Mouse (Mus musculus) heart, adult 2 months (tissue): Measurements from ENCODE around the gene Erc2. TPM values are rescaled to one million over a fixed set of nuclear protein-coding genes. Genes with fewer than 3 reads are reported as not detected.

Source experiments
- DNase-seq, 2 experiments: peaks; one replicate each; pipeline ENCODE4 v3.0.0; 2021
- H3K27ac ChIP-seq: fragments of 200-600 bp; 2 replicates; pipeline ENCODE4 v1.8.1; 2022
- H3K27me3 ChIP-seq: fragments of 200-500 bp; 2 replicates; pipeline ENCODE4 v1.6.1; 2012; ENCODE audit warnings: mild to moderate bottlenecking, low read length, inconsistent platforms, mixed read lengths; ENCODE audit not compliant: control insufficient read depth, insufficient read depth
- H3K36me3 ChIP-seq: fragments of 200-500 bp; 2 replicates; pipeline ENCODE4 v1.6.1; 2012; ENCODE audit warnings: low read length, inconsistent platforms; ENCODE audit not compliant: control insufficient read depth, insufficient read depth
- H3K4me1 ChIP-seq: fragments of 200-500 bp; 2 replicates; pipeline ENCODE4 v1.6.1; 2011; ENCODE audit warnings: low read length; ENCODE audit not compliant: control insufficient read depth, insufficient read depth
- H3K4me3 ChIP-seq: fragments of 200-600 bp; 2 replicates; pipeline ENCODE4 v1.8.1; 2022
- H3K79me2 ChIP-seq: fragments of 200-500 bp; replicated peaks from 2 replicates; pipeline ENCODE4 v1.6.1; 2012; ENCODE audit warnings: mild to moderate bottlenecking, inconsistent platforms, low read length, moderate library complexity, mixed read lengths; ENCODE audit not compliant: control insufficient read depth, insufficient read depth
- H3K9ac ChIP-seq: fragments of 200-500 bp; 2 replicates; pipeline ENCODE4 v1.6.1; 2012; ENCODE audit warnings: low read depth, mild to moderate bottlenecking, control low read depth, inconsistent platforms, low read length, mixed read lengths
- CTCF ChIP-seq: fragments of 200-600 bp; IDR thresholded peaks from 2 replicates; pipeline ENCODE4 v1.8.1; 2022; ENCODE audit warnings: antibody characterized with exemption, mild to moderate bottlenecking, moderate library complexity
- EP300 ChIP-seq: fragments of 200-500 bp; IDR thresholded peaks from 2 replicates; pipeline ENCODE4 v1.6.1; 2011; ENCODE audit warnings: low read depth, low read length, control low read depth; ENCODE audit not compliant: insufficient read depth
- POLR2A ChIP-seq: fragments of 200-500 bp; IDR thresholded peaks from 2 replicates; pipeline ENCODE4 v1.6.1; 2011; ENCODE audit warnings: mild to moderate bottlenecking, low read depth, low read length, control low read depth; ENCODE audit not compliant: insufficient read depth
- WGBS: fragments of 180-500 bp; shearing (Covaris S2); methylation state at CpG from one replicate; pipeline ENCODE4 v1.1.7; 2018; 5-methylcytosine and 5-hydroxymethylcytosine counted together
- intact Hi-C: fragments of 180-260 bp; cut with DNase I; formaldehyde crosslinking; loops from one replicate; pipeline ENCODE4 v1.15.1; 2025
- polyA plus RNA-seq: library from polyadenylated mRNA; depleted of rRNA; stranded (reverse); fragments of >200 nt; gene quantifications from 2 replicates; pipeline ENCODE4 v1.2.3, GENCODE M21; 2012
- total RNA-seq, 2 experiments: library from RNA; stranded (reverse); gene quantifications; 2 replicates each; pipeline ENCODE4 v1.2.3; 2021

Erc2 gene
- total and polyA plus RNA-seq, 3 experiments: 0.49 to 0.68 (median 0.64) TPM

DNA sequence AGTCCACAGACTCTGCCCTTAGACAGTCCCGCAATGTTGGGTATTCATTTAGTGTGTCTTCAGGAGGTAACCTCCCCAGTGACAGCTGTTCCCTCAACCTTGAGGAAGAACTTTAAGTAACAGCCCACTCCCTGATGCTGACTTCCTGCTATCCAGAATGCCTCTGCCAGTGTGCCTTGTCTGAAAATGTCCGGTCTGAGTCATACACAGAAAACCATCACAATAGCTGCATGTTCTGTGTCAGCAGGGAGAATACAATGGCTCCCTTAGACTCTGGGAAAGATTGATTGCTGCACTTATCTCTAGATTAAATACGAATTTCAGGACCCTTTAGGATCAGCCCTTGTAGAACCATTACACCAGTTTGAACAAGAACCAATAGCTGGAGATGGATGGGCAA, 620.5 kb downstream of the Erc2 start:
- intact Hi-C loops: no loop called here
- H3K79me2 ChIP-seq: no peaks in the 10 kb centered on the region
- WGBS: 40% methylated on average over 3 of the region's 3 CpGs
- no peak overlapping the region for H3K4me3 ChIP-seq
- H3K27ac ChIP-seq: no peak overlapping the region
- H3K4me1 ChIP-seq: no peaks in the 10 kb centered on the region
- TF ChIP-seq CTCF: no peak
- TF ChIP-seq POLR2A: no peak
- no peak for TF ChIP-seq EP300
- no peaks in the 10 kb centered on the region for H3K27me3 ChIP-seq
- H3K36me3 ChIP-seq: no peaks in the 10 kb centered on the region
- no peak for DNase-seq
- no peak overlapping the region for H3K9ac ChIP-seq

- Histone ChIP-seq H3K4me3 (no peak overlapping the region), H3K27ac (no peak overlapping the region), H3K9ac (no peak overlapping the region), H3K4me1 (no peaks in the 10 kb centered on the region), H3K79me2 (no peaks in the 10 kb centered on the region), H3K36me3 (no peaks in the 10 kb centered on the region), H3K27me3 (no peaks in the 10 kb centered on the region)
- intact Hi-C loops: no loop called here
- 74% methylated on average over 4 of the region's 4 CpGs for WGBS
- no peak for DNase-seq
- TF ChIP-seq CTCF (no peak), EP300 (no peak), POLR2A (no peak)
These were observed 621.2 kb downstream of the Erc2 start for GRCm38 (mm10) chr14:28243474-28243873.

DNA sequence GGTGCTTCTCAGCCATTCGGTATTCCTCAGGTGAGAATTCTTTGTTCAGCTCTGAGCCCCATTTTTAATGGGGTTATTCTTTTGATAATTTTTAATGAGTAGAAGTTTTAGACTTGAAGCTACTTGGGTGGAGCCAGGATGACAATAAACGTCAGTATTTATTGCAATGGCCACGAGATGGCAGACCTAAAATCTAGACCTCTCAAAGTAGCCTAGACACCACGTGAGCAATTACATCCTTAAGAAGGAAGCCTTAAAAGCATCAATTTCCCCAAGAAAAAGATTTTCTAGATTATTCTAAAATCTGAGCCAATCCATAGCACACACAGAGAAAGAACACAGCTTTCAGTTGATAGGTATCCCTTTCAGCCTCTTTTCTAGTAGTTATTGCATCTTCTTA, 640.5 kb downstream of the Erc2 start:
- intact Hi-C loops: loop anchor here (2.0 kb wide), 1 partner anchor 244 kb away; no protein-coding TSS in a partner anchor
- H3K4me1 ChIP-seq: no peaks in the 10 kb centered on the region
- no peak overlapping the region for H3K4me3 ChIP-seq
- 54% methylated on average over 4 of the region's 4 CpGs for WGBS
- no peak overlapping the region for H3K27ac ChIP-seq
- H3K9ac ChIP-seq: no peak overlapping the region
- no peak for TF ChIP-seq POLR2A
- peak; percentile 50 for TF ChIP-seq CTCF
- no peaks in the 10 kb centered on the region for H3K27me3 ChIP-seq
- no peaks in the 10 kb centered on the region for H3K79me2 ChIP-seq
- H3K36me3 ChIP-seq: no peaks in the 10 kb centered on the region
- no peak for DNase-seq

- intact Hi-C loops: no loop called here
- Histone ChIP-seq H3K4me3 (no peak overlapping the region), H3K27ac (no peak overlapping the region), H3K27me3 (no peaks in the 10 kb centered on the region; the same call in 1 of the 2 replicates), H3K9ac (no peak overlapping the region), H3K36me3 (no peaks in the 10 kb centered on the region), H3K79me2 (no peaks in the 10 kb centered on the region), H3K4me1 (no peaks in the 10 kb centered on the region)
- TF ChIP-seq CTCF (no peak), EP300 (no peak), POLR2A (no peak)
- 66% methylated on average over 2 of the region's 2 CpGs for WGBS
- no peak for DNase-seq
These were observed 645.1 kb downstream of the Erc2 start for GRCm38 (mm10) chr14:28267367-28267766.

DNA sequence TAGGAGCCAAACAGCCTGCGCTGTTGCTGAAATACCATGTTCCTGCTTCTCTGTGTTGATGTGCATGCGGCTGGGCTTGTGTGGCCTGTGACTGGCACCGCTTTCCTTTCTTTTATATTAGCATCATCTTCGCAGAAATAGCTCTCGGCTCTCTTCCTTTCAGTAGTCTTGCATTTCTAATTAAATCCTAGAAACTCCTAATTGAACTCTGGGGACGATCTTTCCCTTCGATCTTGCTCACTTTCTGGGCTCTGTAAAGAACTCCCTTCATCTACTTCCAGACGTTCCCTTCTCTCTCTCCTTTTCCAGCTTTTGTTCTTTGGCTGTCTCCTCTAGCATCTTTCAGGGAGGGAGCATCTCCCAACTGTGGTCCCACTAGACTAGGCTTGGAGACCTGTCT, 649.6 kb downstream of the Erc2 start:
- H3K36me3 ChIP-seq: no peaks in the 10 kb centered on the region
- H3K4me1 ChIP-seq: no peaks in the 10 kb centered on the region
- H3K4me3 ChIP-seq: no peak overlapping the region
- TF ChIP-seq CTCF (no peak), POLR2A (no peak), EP300 (no peak)
- intact Hi-C loops: no loop called here
- WGBS: 81% methylated on average over 8 of the region's 8 CpGs
- H3K27me3 ChIP-seq: no peaks in the 10 kb centered on the region; the same call in 1 of the 2 replicates
- no peak overlapping the region for H3K9ac ChIP-seq
- no peaks in the 10 kb centered on the region for H3K79me2 ChIP-seq
- DNase-seq: no peak
- no peak overlapping the region for H3K27ac ChIP-seq

- no peak for DNase-seq
- H3K9ac ChIP-seq: no peak overlapping the region
- no peak overlapping the region for H3K27ac ChIP-seq
- no peak overlapping the region for H3K4me3 ChIP-seq
- no peaks in the 10 kb centered on the region for H3K4me1 ChIP-seq
- TF ChIP-seq CTCF: no peak
- no peak for TF ChIP-seq EP300
- TF ChIP-seq POLR2A: no peak
- 73% methylated on average over 1 of the region's 1 CpGs for WGBS
- no peaks in the 10 kb centered on the region for H3K79me2 ChIP-seq
- H3K27me3 ChIP-seq: no peaks in the 10 kb centered on the region; the same call in 1 of the 2 replicates
- no peaks in the 10 kb centered on the region for H3K36me3 ChIP-seq
- intact Hi-C loops: no loop called here
These were observed 651.4 kb downstream of the Erc2 start for GRCm38 (mm10) chr14:28273669-28274068.
